Mouse (Mus musculus) bone marrow macrophage, adult 2 months (primary cell): ENCODE data around the gene Napsa.

ENCODE experiments used
- CTCF ChIP-seq: IDR thresholded peaks from 2 replicates; pipeline ENCODE4 v1.5.1; 2012; ENCODE audit warnings: low read depth, mild to moderate bottlenecking, low read length, moderate library complexity
- POLR2A ChIP-seq: IDR thresholded peaks from 2 replicates; pipeline ENCODE4 v1.6.1; 2012; ENCODE audit warnings: mild to moderate bottlenecking, low read depth, low read length, borderline replicate concordance

DNA sequence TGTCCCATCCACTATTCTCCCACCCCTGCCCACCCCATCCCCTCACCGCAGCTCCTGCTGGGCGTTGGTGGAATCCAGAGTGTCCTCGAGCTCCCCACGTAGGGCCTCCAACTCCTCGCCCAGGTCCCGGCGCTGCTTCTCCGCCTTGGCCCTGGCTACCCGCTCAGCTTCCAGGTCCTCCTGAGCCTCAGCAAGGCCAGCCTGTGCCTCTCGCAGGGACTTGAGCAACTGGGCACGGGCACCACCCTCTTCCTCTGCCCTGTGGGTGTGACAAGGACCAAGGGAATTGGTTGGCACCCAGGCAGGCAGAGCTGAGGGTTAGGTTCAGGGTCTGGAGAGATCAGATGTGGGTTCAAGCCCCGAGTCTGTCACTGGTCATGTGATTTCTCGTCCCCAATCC is 54.8 kb downstream of the Napsa start:
- TF ChIP-seq CTCF = no peak
- TF ChIP-seq POLR2A = no peak
